Mouse (Mus musculus): ENCODE data around the gene Parp6. TPM values are rescaled to one million over a fixed set of nuclear protein-coding genes. Genes with fewer than 3 reads are reported as not detected.
A peak's percentile ranks its signal among the peaks of the same experiment; 100 is the strongest.

Gene Parp6
- polyA plus RNA-seq, 1 experiment from 2014 or later = 41.6 TPM

- DNase-seq (ENCODE audit: extremely low spot score, low spot score) = no peak
- H3K36me3 ChIP-seq (replicated peaks) = no peaks in the 10 kb centered on the region; the same call in 1 of the 2 replicates
- H3K4me3 ChIP-seq = no peak overlapping the region
- no peaks in the 10 kb centered on the region for H3K27me3 ChIP-seq (ENCODE audit: poor library complexity, severe bottlenecking)
- no peaks in the 10 kb centered on the region for H3K9me3 ChIP-seq
- H3K27ac ChIP-seq = no peak overlapping the region
- peaks cover 25% of the 10 kb centered on the region for H3K4me1 ChIP-seq
- 90% methylated on average over 2 of the region's 2 CpGs for WGBS
Observed at GRCm38 (mm10) chr9:59615797-59616196, 1.3 kb upstream of the Parp6 start.

- Histone ChIP-seq H3K36me3 (replicated peaks) (peaks cover 4% of the 10 kb centered on the region), H3K27ac (peak overlapping the region; percentile 95), H3K27me3 (ENCODE audit: poor library complexity, severe bottlenecking) (no peaks in the 10 kb centered on the region), H3K9me3 (no peaks in the 10 kb centered on the region), H3K4me1 (peaks cover 25% of the 10 kb centered on the region), H3K4me3 (peak overlapping the region; percentile 93)
- no peak for DNase-seq (ENCODE audit: extremely low spot score, low spot score)
- WGBS = under 1% methylated on average over 58 of the region's 58 CpGs
Observed at GRCm38 (mm10) chr9:59617307-59617973, 356 bp downstream of the Parp6 start.

DNA sequence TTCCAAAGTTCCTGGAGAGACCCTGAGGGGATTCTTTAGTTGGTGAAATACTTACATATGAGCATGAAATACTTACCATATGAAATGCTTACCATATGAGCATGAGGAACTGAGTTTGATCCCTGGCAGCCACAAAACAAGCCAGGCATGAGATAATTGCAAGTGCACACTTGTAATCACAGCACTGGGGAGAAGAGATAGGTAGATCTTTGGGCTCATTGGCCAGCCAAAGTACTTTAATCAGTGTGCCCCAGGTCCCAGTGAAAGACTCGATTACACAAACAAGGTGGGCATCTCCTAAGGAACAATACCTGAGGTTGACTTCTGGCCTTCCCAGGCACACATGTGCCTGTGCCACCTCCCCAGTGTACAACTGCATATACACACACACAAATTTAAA is 21.3 kb downstream of the Parp6 start:
- no peaks in the 10 kb centered on the region for H3K4me1 ChIP-seq
- no peak for DNase-seq (ENCODE audit: extremely low spot score, low spot score)
- 92% methylated on average over 1 of the region's 1 CpGs for WGBS

GRCm38 (mm10) chr9:59639936-59640335 is 22.9 kb downstream of the Parp6 start:
- Histone ChIP-seq H3K9me3 (no peaks in the 10 kb centered on the region), H3K4me1 (no peaks in the 10 kb centered on the region), H3K36me3 (replicated peaks) (peaks cover 84% of the 10 kb centered on the region), H3K27me3 (ENCODE audit: poor library complexity, severe bottlenecking) (no peaks in the 10 kb centered on the region), H3K4me3 (no peak overlapping the region), H3K27ac (no peak overlapping the region)
- 93% methylated on average over 4 of the region's 4 CpGs for WGBS
- no peak for DNase-seq (ENCODE audit: extremely low spot score, low spot score)

More for the DNA sequence above, 21.3 kb downstream of the Parp6 start:
- no peaks in the 10 kb centered on the region for H3K9me3 ChIP-seq
- no peaks in the 10 kb centered on the region for H3K27me3 ChIP-seq (ENCODE audit: poor library complexity, severe bottlenecking)
- peaks cover 91% of the 10 kb centered on the region for H3K36me3 ChIP-seq (replicated peaks)
- H3K27ac ChIP-seq = no peak overlapping the region
- no peak overlapping the region for H3K4me3 ChIP-seq

DNA sequence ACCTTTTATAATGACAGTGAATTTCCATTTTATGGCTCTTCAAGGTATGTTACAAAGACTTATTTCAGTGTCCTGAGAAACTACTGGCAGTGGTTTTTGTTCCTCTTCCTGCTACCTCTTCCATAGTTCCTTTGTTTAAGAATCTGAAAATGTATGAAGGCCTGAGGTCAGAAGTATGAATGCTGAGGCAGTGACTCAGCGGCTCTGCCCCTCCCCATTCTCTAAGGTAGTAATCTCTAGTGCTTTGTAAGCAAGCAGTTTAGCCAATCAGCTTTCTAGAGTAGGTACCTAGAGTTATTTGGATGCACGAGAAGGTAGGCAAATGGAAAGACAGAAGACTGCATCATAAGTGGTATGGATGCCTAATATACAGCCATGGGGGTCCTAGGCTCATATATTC is 24.2 kb downstream of the Parp6 start:
- Histone ChIP-seq H3K36me3 (replicated peaks) (peaks cover 79% of the 10 kb centered on the region), H3K9me3 (no peaks in the 10 kb centered on the region), H3K4me3 (no peak overlapping the region), H3K4me1 (no peaks in the 10 kb centered on the region), H3K27ac (no peak overlapping the region), H3K27me3 (ENCODE audit: poor library complexity, severe bottlenecking) (no peaks in the 10 kb centered on the region)
- WGBS = 89% methylated on average over 2 of the region's 2 CpGs
- no peak for DNase-seq (ENCODE audit: extremely low spot score, low spot score)

DNA sequence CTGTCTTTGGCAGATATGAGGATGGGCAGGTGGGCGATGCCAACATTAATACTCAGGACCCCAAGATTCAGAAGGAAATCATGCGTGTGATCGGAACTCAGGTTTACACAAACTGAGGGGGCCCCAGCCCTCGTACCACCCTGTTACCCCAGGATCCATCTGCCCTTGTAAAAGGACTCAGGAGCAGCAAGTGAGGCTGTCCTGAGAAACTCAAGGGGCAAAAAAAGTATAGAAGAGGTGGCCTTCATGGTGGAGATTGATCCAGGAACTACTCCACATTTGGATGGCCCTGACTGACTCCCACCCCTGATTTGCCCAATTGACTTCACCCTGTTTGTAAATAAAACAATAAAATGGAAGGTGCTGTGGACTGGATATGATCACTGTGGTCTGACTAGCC is 32.8 kb downstream of the Parp6 start:
- 98% methylated on average over 4 of the region's 4 CpGs for WGBS
- Histone ChIP-seq H3K9me3 (no peaks in the 10 kb centered on the region), H3K36me3 (replicated peaks) (peaks cover 55% of the 10 kb centered on the region), H3K27ac (no peak overlapping the region), H3K4me1 (peaks cover 1% of the 10 kb centered on the region), H3K4me3 (no peak overlapping the region), H3K27me3 (ENCODE audit: poor library complexity, severe bottlenecking) (no peaks in the 10 kb centered on the region)
- no peak for DNase-seq (ENCODE audit: extremely low spot score, low spot score)

- Histone ChIP-seq H3K9me3 (no peaks in the 10 kb centered on the region), H3K4me3 (no peak overlapping the region), H3K4me1 (peaks cover 16% of the 10 kb centered on the region), H3K36me3 (replicated peaks) (peaks cover 43% of the 10 kb centered on the region), H3K27ac (no peak overlapping the region), H3K27me3 (ENCODE audit: poor library complexity, severe bottlenecking) (no peaks in the 10 kb centered on the region)
- no peak for DNase-seq (ENCODE audit: extremely low spot score, low spot score)
- 45% methylated on average over 3 of the region's 3 CpGs for WGBS
Observed at GRCm38 (mm10) chr9:59653371-59653770, 36.3 kb downstream of the Parp6 start.

- peaks cover 27% of the 10 kb centered on the region for H3K4me1 ChIP-seq
- H3K27ac ChIP-seq = no peak overlapping the region
- H3K36me3 ChIP-seq (replicated peaks) = peaks cover 43% of the 10 kb centered on the region
- H3K9me3 ChIP-seq = no peaks in the 10 kb centered on the region
- no peaks in the 10 kb centered on the region for H3K27me3 ChIP-seq (ENCODE audit: poor library complexity, severe bottlenecking)
- 86% methylated on average over 2 of the region's 2 CpGs for WGBS
- H3K4me3 ChIP-seq = no peak overlapping the region
- no peak for DNase-seq (ENCODE audit: extremely low spot score, low spot score)
Observed at GRCm38 (mm10) chr9:59654450-59654983, 37.4 kb downstream of the Parp6 start.

DNA sequence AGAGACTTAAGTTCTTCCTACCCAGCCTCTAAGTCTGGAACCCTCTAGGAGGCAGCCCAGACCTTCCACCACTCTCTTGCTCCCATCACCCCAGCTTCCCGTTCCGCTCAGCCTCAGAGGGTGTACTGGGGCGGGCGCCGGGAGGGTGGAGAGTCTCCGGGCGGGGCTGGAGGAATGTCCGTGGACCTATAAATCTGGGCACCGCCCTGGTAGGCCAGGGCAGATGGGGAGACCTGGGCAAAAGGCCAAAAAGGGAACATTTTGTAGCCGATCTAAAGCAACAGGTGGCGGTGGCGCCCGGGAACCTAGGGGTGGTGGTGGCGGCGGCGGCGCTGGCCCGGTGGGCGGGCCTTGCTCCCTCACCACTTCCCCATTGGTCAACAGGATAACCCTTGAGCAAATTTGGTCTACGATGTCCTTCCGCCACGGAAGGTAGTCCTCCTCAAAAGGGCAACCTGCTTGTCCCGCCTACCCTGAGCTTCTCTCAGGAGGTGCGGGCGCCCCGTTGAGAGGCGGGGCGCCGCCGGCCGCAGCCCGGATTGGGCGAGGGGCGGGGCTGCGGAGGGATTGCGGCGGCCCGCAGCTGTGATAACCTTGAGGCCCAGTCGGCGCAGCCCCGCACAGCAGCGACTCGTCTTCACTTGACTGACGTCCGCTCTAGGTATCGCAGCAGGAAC is 39.0 kb downstream of the Parp6 start, which contains the start of gene Pkm:
Gene Pkm (plus strand): TSS at position 411 of the 677 bp plus-strand sequence.
- peak; percentile 97 for DNase-seq (ENCODE audit: extremely low spot score, low spot score)
- peaks cover 43% of the 10 kb centered on the region for H3K4me1 ChIP-seq
- peak within 1 kb of the TSS; percentile 100 for H3K27ac ChIP-seq
- H3K4me3 ChIP-seq = peak within 1 kb of the TSS; percentile 92
- no peaks in the 10 kb centered on the region for H3K27me3 ChIP-seq (ENCODE audit: poor library complexity, severe bottlenecking)
- peaks cover 43% of the 10 kb centered on the region for H3K36me3 ChIP-seq (replicated peaks)
- no peaks in the 10 kb centered on the region for H3K9me3 ChIP-seq
- under 1% methylated on average over 46 of the region's 46 CpGs for WGBS

GRCm38 (mm10) chr9:59656635-59657617 is 39.8 kb downstream of the Parp6 start:
- no peaks in the 10 kb centered on the region for H3K27me3 ChIP-seq (ENCODE audit: poor library complexity, severe bottlenecking)
- under 1% methylated on average over 65 of the region's 65 CpGs for WGBS
- peak overlapping the region; percentile 100 for H3K27ac ChIP-seq
- no peaks in the 10 kb centered on the region for H3K9me3 ChIP-seq
- peaks cover 43% of the 10 kb centered on the region for H3K36me3 ChIP-seq (replicated peaks)
- DNase-seq (ENCODE audit: extremely low spot score, low spot score) = peak; percentile 97
- peaks cover 51% of the 10 kb centered on the region for H3K4me1 ChIP-seq
- H3K4me3 ChIP-seq = peak overlapping the region; percentile 92

DNA sequence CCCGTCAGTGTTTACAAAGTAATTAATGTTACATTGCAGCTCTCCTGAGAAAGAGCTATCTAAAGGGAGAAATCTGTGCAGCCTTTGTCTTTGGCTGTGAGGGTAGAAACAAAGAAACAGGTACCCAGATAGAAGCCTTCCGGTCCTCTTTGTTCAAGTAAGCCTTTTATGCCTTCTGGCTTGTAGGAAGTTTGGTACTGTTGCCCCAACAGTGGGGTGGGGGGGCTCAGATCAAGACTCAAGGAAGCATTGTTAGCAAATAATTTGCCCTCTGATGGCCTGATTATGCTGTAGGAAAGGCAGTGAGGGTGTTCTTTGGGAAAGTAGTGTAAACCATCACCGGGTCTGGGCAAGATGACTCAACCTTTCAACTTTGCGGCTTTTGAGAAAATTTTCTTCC is 41.1 kb downstream of the Parp6 start:
- no peak for DNase-seq (ENCODE audit: extremely low spot score, low spot score)
- Histone ChIP-seq H3K4me3 (peak overlapping the region; percentile 92), H3K36me3 (replicated peaks) (peaks cover 53% of the 10 kb centered on the region), H3K27ac (peak overlapping the region; percentile 100), H3K27me3 (ENCODE audit: poor library complexity, severe bottlenecking) (no peaks in the 10 kb centered on the region), H3K9me3 (no peaks in the 10 kb centered on the region), H3K4me1 (peaks cover 63% of the 10 kb centered on the region)
- WGBS = 4% methylated on average over 4 of the region's 4 CpGs

Data from forebrain, embryonic 10.5 days (tissue).